Mouse (Mus musculus): ENCODE results near the gene Lhfpl5. TPM values are rescaled to one million over a fixed set of nuclear protein-coding genes. Genes with fewer than 3 reads are reported as not detected.
A peak's percentile ranks its signal among the peaks of the same experiment; 100 is the strongest.

Gene Lhfpl5
- polyA plus RNA-seq, 1 experiment from 2014 or later = 2.0 TPM

DNA sequence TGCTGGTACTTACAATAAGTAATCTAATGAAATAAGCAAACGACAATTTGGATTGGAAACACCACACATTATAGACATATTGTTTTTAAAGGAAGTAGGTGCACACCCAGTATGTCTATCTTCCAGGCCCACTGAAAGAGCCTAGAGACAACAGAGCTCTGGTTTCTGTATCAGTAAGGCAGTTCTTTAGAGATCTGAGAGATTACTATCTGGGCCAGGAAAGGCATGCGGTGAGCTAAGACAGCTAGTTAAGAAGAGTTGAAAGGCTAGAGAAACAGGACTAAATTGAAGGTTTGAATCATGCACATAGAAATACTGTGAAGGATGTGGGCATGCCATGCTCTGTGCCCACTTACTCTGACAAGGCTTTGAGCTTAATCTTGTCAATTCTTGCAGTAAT is 37.2 kb downstream of the Lhfpl5 start:
- Histone ChIP-seq H3K36me3 (ENCODE audit: control insufficient read depth, insufficient read depth, low read length) (0 out of 2 replicates have a peak, but pooled peaks cover 9% of the 10 kb centered on the region), H3K4me3 (ENCODE audit: low read depth, low read length) (no peak overlapping the region), H3K27me3 (ENCODE audit: control insufficient read depth, insufficient read depth, low read length) (no peaks in the 10 kb centered on the region), H3K9me3 (ENCODE audit: control insufficient read depth, low read length) (no peaks in the 10 kb centered on the region), H3K9ac (ENCODE audit: low read depth, low read length) (no peak overlapping the region), H3K27ac (ENCODE audit: low read depth, low read length) (no peak overlapping the region), H3K4me1 (replicated peaks; ENCODE audit: control insufficient read depth, insufficient read depth, low read length) (no peaks in the 10 kb centered on the region), H3K4me2 (replicated peaks; ENCODE audit: low read depth, low read length) (no peak overlapping the region)
- DNase-seq (ENCODE audit: low spot score) = no peak
- WGBS = 92% methylated on average over 2 of the region's 2 CpGs
- no peak for ATAC-seq (ENCODE audit: low FRiP score)

DNA sequence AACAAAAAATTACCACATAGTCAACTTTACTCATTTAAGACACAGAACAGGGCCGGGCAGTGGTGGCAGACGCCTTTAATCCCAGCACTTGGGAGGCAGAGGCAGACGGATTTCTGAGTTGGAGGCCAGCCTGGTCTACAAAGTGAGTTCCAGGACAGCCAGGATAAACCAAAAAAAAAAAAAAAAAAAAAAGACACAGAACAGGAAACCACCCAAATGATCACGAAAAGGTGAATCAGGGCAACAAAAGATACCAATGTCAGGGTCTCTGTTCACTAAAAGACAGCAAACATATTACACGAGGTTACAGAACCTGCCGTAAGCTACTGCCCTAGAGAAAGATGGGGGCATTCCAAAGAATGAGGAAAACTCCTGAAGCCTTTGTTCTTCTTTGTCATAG is 37.7 kb downstream of the Lhfpl5 start:
- no peak for DNase-seq (ENCODE audit: low spot score)
- no peaks in the 10 kb centered on the region for H3K9me3 ChIP-seq (ENCODE audit: control insufficient read depth, low read length)
- H3K9ac ChIP-seq (ENCODE audit: low read depth, low read length) = no peak overlapping the region
- no peaks in the 10 kb centered on the region for H3K27me3 ChIP-seq (ENCODE audit: control insufficient read depth, insufficient read depth, low read length)
- H3K36me3 ChIP-seq (ENCODE audit: control insufficient read depth, insufficient read depth, low read length) = 0 out of 2 replicates have a peak, but pooled peaks cover 6% of the 10 kb centered on the region
- ATAC-seq (ENCODE audit: low FRiP score) = no peak
- H3K27ac ChIP-seq (ENCODE audit: low read depth, low read length) = no peak overlapping the region
- 90% methylated on average over 6 of the region's 6 CpGs for WGBS
- H3K4me3 ChIP-seq (ENCODE audit: low read depth, low read length) = no peak overlapping the region
- H3K4me2 ChIP-seq (replicated peaks; ENCODE audit: low read depth, low read length) = no peak overlapping the region
- 0 out of 2 replicates have a peak, but pooled peaks cover 1% of the 10 kb centered on the region for H3K4me1 ChIP-seq (replicated peaks; ENCODE audit: control insufficient read depth, insufficient read depth, low read length)

DNA sequence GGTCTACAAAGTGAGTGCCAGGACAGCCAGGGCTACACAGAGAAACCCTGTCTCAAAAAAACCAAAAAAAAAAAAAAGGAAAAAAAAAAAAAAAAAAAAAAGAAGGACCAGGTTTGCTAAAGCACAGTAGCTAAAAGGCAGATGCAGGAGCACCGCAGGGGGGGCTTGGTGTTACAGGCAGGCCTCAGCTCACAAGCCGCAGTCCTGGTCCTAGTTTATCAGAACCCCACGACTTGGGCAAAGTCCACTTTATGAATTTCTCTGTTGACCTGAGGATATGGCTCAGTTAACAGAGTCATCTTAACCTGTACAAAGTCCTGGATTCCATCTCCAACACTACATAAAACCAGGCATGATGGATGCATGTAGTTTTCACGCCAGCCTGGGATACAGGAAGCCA is 39.9 kb downstream of the Lhfpl5 start:
- DNase-seq (ENCODE audit: low spot score) (no peak), ATAC-seq (ENCODE audit: low FRiP score) (no peak)
- Histone ChIP-seq H3K4me2 (replicated peaks; ENCODE audit: low read depth, low read length) (no peak overlapping the region), H3K36me3 (ENCODE audit: control insufficient read depth, insufficient read depth, low read length) (0 out of 2 replicates have a peak, but pooled peaks cover 4% of the 10 kb centered on the region), H3K27me3 (ENCODE audit: control insufficient read depth, insufficient read depth, low read length) (no peaks in the 10 kb centered on the region), H3K4me3 (ENCODE audit: low read depth, low read length) (no peak overlapping the region), H3K4me1 (replicated peaks; ENCODE audit: control insufficient read depth, insufficient read depth, low read length) (0 out of 2 replicates have a peak, but pooled peaks cover 2% of the 10 kb centered on the region), H3K9me3 (ENCODE audit: control insufficient read depth, low read length) (no peaks in the 10 kb centered on the region), H3K9ac (ENCODE audit: low read depth, low read length) (no peak overlapping the region), H3K27ac (ENCODE audit: low read depth, low read length) (no peak overlapping the region)
- WGBS = 94% methylated on average over 4 of the region's 4 CpGs

DNA sequence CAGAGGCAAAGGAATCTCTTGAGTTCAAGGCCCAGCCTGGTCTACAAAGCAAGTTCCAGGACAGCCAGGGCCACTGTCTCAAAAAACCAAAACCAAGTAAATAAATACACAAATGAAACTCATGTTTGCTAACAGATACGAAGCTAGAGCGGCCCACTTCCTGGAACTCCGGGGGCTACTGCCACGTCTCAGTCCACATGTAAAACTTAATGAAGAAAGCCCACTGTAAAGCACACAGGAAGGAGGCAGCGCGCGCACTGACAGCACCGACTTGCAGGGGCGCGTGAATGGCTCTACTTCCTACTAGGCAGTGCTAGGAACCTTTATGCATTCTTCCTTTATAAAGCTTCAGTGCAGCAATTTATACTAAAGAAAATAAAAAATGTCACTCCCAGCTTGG is 42.2 kb downstream of the Lhfpl5 start:
- no peak overlapping the region for H3K9ac ChIP-seq (ENCODE audit: low read depth, low read length)
- H3K36me3 ChIP-seq (ENCODE audit: control insufficient read depth, insufficient read depth, low read length) = 0 out of 2 replicates have a peak, but pooled peaks cover 4% of the 10 kb centered on the region
- no peaks in the 10 kb centered on the region for H3K27me3 ChIP-seq (ENCODE audit: control insufficient read depth, insufficient read depth, low read length)
- no peaks in the 10 kb centered on the region for H3K9me3 ChIP-seq (ENCODE audit: control insufficient read depth, low read length)
- ATAC-seq (ENCODE audit: low FRiP score) = no peak
- peaks cover 9% of the 10 kb centered on the region; the same call in 1 of the 2 replicates for H3K4me1 ChIP-seq (replicated peaks; ENCODE audit: control insufficient read depth, insufficient read depth, low read length)
- no peak overlapping the region for H3K27ac ChIP-seq (ENCODE audit: low read depth, low read length)
- no peak for DNase-seq (ENCODE audit: low spot score)
- H3K4me3 ChIP-seq (ENCODE audit: low read depth, low read length) = no peak overlapping the region
- H3K4me2 ChIP-seq (replicated peaks; ENCODE audit: low read depth, low read length) = no peak overlapping the region
- 91% methylated on average over 10 of the region's 10 CpGs for WGBS

DNA sequence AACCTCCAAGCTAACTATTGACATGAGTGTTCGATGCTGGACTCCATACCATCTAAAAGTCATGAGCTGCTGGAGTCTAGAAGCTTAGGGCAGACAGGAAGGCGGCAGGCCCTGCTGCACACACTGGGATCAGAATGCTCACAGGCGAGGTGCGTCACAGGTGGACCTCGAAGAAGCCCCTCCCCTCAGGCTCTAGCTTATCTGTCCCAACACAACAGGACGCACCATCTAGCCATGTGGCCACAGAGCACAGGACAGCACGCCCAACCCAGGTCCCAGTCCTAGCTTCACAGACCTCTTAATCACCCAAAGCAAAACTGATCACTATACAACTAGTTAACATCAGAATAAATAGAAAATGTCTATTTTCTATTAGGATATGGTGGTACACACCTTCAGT is 42.7 kb downstream of the Lhfpl5 start:
- Histone ChIP-seq H3K27me3 (ENCODE audit: control insufficient read depth, insufficient read depth, low read length) (no peaks in the 10 kb centered on the region), H3K4me1 (replicated peaks; ENCODE audit: control insufficient read depth, insufficient read depth, low read length) (peaks cover 10% of the 10 kb centered on the region; the same call in 1 of the 2 replicates), H3K9me3 (ENCODE audit: control insufficient read depth, low read length) (no peaks in the 10 kb centered on the region), H3K4me3 (ENCODE audit: low read depth, low read length) (no peak overlapping the region), H3K36me3 (ENCODE audit: control insufficient read depth, insufficient read depth, low read length) (0 out of 2 replicates have a peak, but pooled peaks cover 4% of the 10 kb centered on the region), H3K27ac (ENCODE audit: low read depth, low read length) (no peak overlapping the region), H3K9ac (ENCODE audit: low read depth, low read length) (no peak overlapping the region), H3K4me2 (replicated peaks; ENCODE audit: low read depth, low read length) (no peak overlapping the region)
- WGBS = 85% methylated on average over 7 of the region's 7 CpGs
- DNase-seq (ENCODE audit: low spot score) (no peak), ATAC-seq (ENCODE audit: low FRiP score) (no peak)

DNA sequence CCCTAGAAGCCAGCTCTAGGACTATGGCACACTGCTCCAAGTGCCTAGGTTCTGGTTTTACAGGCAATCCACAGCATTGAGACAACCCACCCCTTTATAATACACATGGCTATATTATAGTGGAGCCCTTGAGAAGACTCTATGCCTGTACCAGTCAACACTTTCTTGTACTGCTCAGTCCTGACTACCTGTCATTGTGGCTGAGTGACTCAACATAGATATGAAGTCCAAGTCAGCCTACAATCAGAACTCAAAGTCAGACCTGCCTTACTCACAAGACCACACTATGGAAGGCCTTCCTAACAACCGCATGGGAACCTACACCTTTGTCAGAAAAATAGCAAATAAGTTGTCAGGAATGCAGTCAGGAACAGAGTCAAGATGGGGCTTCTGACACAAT is 43.3 kb downstream of the Lhfpl5 start:
- no peak for ATAC-seq (ENCODE audit: low FRiP score)
- H3K27ac ChIP-seq (ENCODE audit: low read depth, low read length) = no peak overlapping the region
- H3K36me3 ChIP-seq (ENCODE audit: control insufficient read depth, insufficient read depth, low read length) = 0 out of 2 replicates have a peak, but pooled peaks cover 4% of the 10 kb centered on the region
- H3K4me2 ChIP-seq (replicated peaks; ENCODE audit: low read depth, low read length) = no peak overlapping the region
- no peak overlapping the region for H3K9ac ChIP-seq (ENCODE audit: low read depth, low read length)
- H3K27me3 ChIP-seq (ENCODE audit: control insufficient read depth, insufficient read depth, low read length) = no peaks in the 10 kb centered on the region
- DNase-seq (ENCODE audit: low spot score) = no peak
- no peaks in the 10 kb centered on the region for H3K9me3 ChIP-seq (ENCODE audit: control insufficient read depth, low read length)
- H3K4me1 ChIP-seq (replicated peaks; ENCODE audit: control insufficient read depth, insufficient read depth, low read length) = peaks cover 10% of the 10 kb centered on the region; the same call in 1 of the 2 replicates
- no peak overlapping the region for H3K4me3 ChIP-seq (ENCODE audit: low read depth, low read length)
- WGBS = 97% methylated on average over 1 of the region's 1 CpGs

DNA sequence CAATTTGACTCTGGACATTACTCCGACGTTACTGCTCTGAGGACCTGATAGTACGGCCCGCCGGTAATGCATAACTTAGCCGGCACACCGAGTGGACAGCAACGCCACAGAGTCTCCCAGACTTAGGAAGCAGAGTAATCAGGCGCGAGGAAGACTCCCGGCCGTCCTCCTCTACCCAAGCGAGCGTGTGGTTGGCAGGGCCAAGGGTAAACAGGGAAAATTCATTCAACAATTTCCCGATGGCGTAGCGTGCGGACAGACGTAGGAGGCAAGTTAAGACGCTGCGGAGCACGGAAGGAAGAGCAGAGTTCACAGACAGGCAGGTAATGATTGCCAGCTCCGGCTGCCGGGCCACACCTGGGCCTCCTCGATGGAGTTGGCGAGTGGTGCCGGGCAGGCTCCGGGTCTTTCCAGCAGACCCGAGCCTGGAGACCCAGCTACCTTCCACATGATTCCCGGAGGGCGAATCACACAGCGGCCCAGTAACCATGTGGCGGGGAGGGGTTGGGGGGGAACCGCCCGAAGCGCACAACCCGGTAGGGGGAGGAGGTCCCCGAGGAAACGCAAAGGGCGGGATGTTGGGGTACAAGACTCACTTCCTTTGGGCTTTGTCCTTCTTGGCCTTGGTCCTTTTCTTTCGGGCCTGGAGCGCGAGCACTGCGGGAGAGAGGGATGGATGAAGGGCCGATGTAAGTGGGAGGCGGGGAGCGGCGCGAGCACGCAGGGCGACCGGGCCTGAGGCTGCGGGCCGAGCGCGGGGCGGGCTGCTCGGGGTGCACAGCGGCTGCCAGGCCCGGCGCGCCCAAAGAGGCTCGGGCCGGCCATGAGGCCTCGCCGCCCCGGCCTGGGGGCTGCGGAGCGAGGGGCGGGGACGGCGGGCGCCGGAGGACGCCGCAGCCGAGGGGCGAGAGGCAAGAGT is 46.2 kb downstream of the Lhfpl5 start:
- Histone ChIP-seq H3K9ac (ENCODE audit: low read depth, low read length) (peak overlapping the region; percentile 94), H3K27me3 (ENCODE audit: control insufficient read depth, insufficient read depth, low read length) (no peaks in the 10 kb centered on the region), H3K4me2 (replicated peaks; ENCODE audit: low read depth, low read length) (peak overlapping the region; percentile 88), H3K9me3 (ENCODE audit: control insufficient read depth, low read length) (no peaks in the 10 kb centered on the region), H3K4me1 (replicated peaks; ENCODE audit: control insufficient read depth, insufficient read depth, low read length) (peaks cover 10% of the 10 kb centered on the region; the same call in 1 of the 2 replicates), H3K4me3 (ENCODE audit: low read depth, low read length) (peak overlapping the region; percentile 94), H3K27ac (ENCODE audit: low read depth, low read length) (peak overlapping the region; percentile 86), H3K36me3 (ENCODE audit: control insufficient read depth, insufficient read depth, low read length) (no peaks in the 10 kb centered on the region)
- DNase-seq (ENCODE audit: low spot score) (peak; percentile 76), ATAC-seq (ENCODE audit: low FRiP score) (peak; percentile 86)
- under 1% methylated on average over 69 of the region's 78 CpGs for WGBS

DNA sequence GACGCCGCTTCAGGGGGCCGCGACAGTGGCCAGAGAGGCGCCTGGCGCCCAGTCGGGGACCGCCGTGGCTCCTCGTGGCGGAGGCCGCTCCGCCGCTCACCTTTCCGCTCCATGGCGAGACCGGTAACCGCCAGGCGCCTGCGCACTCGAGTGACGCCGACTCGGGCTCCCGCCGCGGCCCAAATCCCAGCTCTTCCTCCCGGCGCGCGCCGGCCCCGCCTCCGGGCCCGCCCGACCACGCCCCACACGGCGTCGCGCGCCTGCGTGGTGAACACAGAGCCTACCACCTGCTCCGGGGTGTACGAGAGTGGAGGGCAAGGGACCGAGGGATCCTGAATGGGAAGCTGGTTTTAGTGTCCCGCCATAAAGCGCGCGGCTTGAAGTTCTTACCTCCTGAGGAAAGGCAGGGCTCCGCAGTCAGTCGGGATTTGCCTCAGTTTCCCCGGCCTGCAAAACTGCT is 46.9 kb downstream of the Lhfpl5 start, which contains the start of gene Srpk1:
Gene Srpk1, minus strand, starts transcription at position 410 of the 460 bp plus-strand sequence.
- under 1% methylated on average over 39 of the region's 53 CpGs for WGBS
- peaks cover 10% of the 10 kb centered on the region; the same call in 1 of the 2 replicates for H3K4me1 ChIP-seq (replicated peaks; ENCODE audit: control insufficient read depth, insufficient read depth, low read length)
- H3K27ac ChIP-seq (ENCODE audit: low read depth, low read length) = peak within 1 kb of the TSS; percentile 86
- peak within 1 kb of the TSS; percentile 94 for H3K4me3 ChIP-seq (ENCODE audit: low read depth, low read length)
- no peaks in the 10 kb centered on the region for H3K36me3 ChIP-seq (ENCODE audit: control insufficient read depth, insufficient read depth, low read length)
- peak within 1 kb of the TSS; percentile 94 for H3K9ac ChIP-seq (ENCODE audit: low read depth, low read length)
- peak within 1 kb of the TSS; percentile 88 for H3K4me2 ChIP-seq (replicated peaks; ENCODE audit: low read depth, low read length)
- no peaks in the 10 kb centered on the region for H3K27me3 ChIP-seq (ENCODE audit: control insufficient read depth, insufficient read depth, low read length)
- H3K9me3 ChIP-seq (ENCODE audit: control insufficient read depth, low read length) = no peaks in the 10 kb centered on the region
- DNase-seq (ENCODE audit: low spot score) (peak; percentile 97), ATAC-seq (ENCODE audit: low FRiP score) (peak; percentile 94)

Data from hindbrain, embryonic 11.5 days (tissue).